Mouse (Mus musculus): ENCODE measurements around the gene Pld1. TPM values are rescaled to one million over a fixed set of nuclear protein-coding genes. Genes with fewer than 3 reads are reported as not detected.

The Pld1 gene
- polyA plus RNA-seq (2012; rRNA removed) = 5.9 and 9.0 TPM in 2 replicates

DNA sequence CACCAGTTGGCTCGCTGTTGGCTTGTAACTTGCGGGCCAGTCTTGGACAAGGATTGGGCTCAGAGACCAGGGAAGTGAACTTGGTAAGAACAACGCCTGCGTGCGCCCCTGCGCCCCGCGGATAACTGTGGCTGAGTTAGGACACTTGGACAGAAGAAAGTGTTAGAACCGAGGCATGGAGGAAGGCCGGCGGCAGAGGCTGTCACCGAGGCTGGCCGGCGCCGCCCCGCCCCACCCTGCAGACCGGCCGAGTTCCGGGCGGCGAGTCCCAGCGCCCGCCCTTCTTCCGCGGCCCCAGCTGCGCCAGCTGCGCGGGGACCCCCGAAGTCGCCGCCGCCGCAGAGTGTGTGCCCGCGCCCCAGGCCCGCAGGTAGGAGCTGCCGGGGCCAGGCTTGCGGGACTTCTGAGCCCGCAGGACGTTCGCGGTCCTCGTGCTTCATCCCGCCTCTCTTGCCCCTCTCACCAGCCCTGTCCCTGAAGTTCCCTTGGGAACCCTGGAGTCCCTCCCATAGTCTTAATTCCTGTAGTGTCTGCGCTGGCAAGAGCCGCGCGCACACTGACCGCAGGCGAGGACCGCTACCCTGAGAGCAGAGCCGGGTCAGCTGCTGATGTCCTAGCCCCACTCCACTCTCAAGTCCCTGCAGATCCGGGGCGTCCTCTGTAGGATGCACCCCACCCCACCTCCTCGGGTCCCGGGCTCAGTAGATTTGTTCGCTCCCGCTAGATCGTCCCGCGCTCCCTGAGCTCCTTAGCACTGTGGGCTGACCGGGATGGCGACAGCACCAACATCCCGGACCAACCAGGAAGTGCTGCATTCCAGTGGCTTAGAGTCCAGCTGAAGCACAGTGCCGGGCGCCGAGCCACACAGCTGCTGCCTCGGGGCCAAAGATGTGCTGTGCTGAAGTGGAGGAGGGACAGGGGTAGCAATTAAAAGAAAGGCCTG is at the start of gene Pld1:
Gene Pld1, plus strand, starts transcription at position 315 of the 943 bp plus-strand sequence.
- H3K4me1 ChIP-seq (ENCODE audit: control insufficient read depth, insufficient read depth, low read length) = peaks cover 6% of the 10 kb centered on the region
- peak within 1 kb of the TSS; percentile 65 for H3K4me3 ChIP-seq (replicated peaks; ENCODE audit: extremely low read depth, low read depth, low read length)
- TF ChIP-seq POLR2A (IDR thresholded peaks at IDR 0.05; ENCODE audit: borderline replicate concordance, extremely low read depth, low read depth, low read length) = peak; percentile 72; the same call in 1 of the 2 replicates
- TF ChIP-seq CTCF (IDR thresholded peaks at IDR 0.05; ENCODE audit: insufficient read depth, low read length) = no peak
- peak; percentile 79 for DNase-seq
- WGBS = under 1% methylated on average over 68 of the region's 68 CpGs

- 50% methylated on average over 8 of the region's 8 CpGs for WGBS
- Histone ChIP-seq H3K4me1 (ENCODE audit: control insufficient read depth, insufficient read depth, low read length) (peaks cover 7% of the 10 kb centered on the region), H3K4me3 (replicated peaks; ENCODE audit: extremely low read depth, low read depth, low read length) (no peak within 1 kb of the TSS)
- DNase-seq = no peak
- TF ChIP-seq POLR2A (IDR thresholded peaks at IDR 0.05; ENCODE audit: borderline replicate concordance, extremely low read depth, low read depth, low read length) = 0 out of 2 replicates have a peak, but pooled peaks have one; percentile 5
- TF ChIP-seq CTCF (IDR thresholded peaks at IDR 0.05; ENCODE audit: insufficient read depth, low read length) = no peak
Measured at GRCm38 (mm10) chr3:27896318-27896892, 42.1 kb upstream of the Pld1 start, which contains the start of gene Tmem212. TSS of gene Tmem212 (minus strand) at chr3:27896368.

- H3K4me1 ChIP-seq (ENCODE audit: control insufficient read depth, insufficient read depth, low read length) = peaks cover 7% of the 10 kb centered on the region
- H3K4me3 ChIP-seq (replicated peaks; ENCODE audit: extremely low read depth, low read depth, low read length) = no peak overlapping the region
- TF ChIP-seq CTCF (IDR thresholded peaks at IDR 0.05; ENCODE audit: insufficient read depth, low read length) (no peak), POLR2A (IDR thresholded peaks at IDR 0.05; ENCODE audit: borderline replicate concordance, extremely low read depth, low read depth, low read length) (no peak)
- WGBS = 74% methylated on average over 10 of the region's 10 CpGs
- no peak for DNase-seq
Measured at GRCm38 (mm10) chr3:27898178-27898577, 40.3 kb upstream of the Pld1 start.

DNA sequence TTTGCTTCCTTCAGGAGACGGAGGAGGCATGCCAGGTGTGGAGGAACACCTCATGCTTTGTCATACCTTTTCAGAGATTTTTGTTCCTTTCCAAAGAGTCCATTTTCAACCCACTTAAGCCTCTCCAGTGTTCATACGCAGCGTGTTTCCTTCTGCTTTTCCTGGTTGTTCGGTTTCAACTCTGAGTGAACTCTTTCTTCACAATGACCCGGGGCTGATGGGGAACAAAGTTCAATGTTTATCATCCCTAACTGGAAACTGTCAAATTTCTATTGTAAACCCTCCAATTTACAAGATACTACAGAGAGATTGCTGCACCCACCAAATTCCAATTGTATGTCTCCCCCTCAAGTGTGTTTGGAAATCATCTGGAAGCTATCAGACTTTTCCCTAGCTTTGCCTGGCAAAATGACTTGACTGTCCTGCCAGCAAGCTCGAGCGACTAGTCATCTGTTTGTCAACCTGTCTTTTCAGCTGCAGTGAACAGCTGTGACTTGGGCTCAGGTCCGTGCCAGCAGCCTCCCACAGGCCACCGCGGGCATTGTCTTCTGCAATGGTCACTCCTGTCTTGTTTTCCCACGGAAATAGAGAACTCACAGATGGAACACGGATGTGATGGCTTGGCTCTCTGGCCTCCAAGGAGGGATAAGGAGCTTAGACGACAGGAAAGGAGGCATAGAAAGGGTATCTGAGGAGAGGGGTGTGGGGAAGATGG is 39.3 kb upstream of the Pld1 start:
- DNase-seq = peak; percentile 22
- TF ChIP-seq CTCF (IDR thresholded peaks at IDR 0.05; ENCODE audit: insufficient read depth, low read length) (no peak), POLR2A (IDR thresholded peaks at IDR 0.05; ENCODE audit: borderline replicate concordance, extremely low read depth, low read depth, low read length) (no peak)
- H3K4me1 ChIP-seq (ENCODE audit: control insufficient read depth, insufficient read depth, low read length) = peaks cover 7% of the 10 kb centered on the region
- WGBS = 23% methylated on average over 13 of the region's 13 CpGs
- H3K4me3 ChIP-seq (replicated peaks; ENCODE audit: extremely low read depth, low read depth, low read length) = no peak overlapping the region

DNA sequence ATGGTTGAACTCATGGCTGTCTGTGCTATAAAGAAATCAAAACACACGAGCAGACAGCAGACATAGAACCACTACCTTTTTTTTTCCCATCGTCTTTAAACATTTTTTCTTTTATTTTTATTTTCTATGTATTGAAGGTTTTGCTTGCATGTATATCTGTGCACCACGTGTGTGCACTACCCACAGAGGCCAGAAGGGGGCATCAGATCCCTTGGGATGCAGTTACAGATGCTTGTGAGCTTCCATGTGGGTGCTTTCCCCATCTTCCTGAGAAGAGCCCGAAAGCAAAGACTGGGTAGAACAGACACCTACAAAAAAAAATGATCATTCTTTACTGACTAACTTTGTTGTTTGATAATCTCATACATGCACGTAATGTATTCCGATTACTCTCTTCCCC is 36.6 kb upstream of the Pld1 start:
- TF ChIP-seq CTCF (IDR thresholded peaks at IDR 0.05; ENCODE audit: insufficient read depth, low read length) (0 out of 2 replicates have a peak, but pooled peaks have one; percentile 23), POLR2A (IDR thresholded peaks at IDR 0.05; ENCODE audit: borderline replicate concordance, extremely low read depth, low read depth, low read length) (no peak)
- DNase-seq = no peak
- WGBS = 92% methylated on average over 6 of the region's 6 CpGs
- peaks cover 13% of the 10 kb centered on the region for H3K4me1 ChIP-seq (ENCODE audit: control insufficient read depth, insufficient read depth, low read length)
- H3K4me3 ChIP-seq (replicated peaks; ENCODE audit: extremely low read depth, low read depth, low read length) = no peak overlapping the region

DNA sequence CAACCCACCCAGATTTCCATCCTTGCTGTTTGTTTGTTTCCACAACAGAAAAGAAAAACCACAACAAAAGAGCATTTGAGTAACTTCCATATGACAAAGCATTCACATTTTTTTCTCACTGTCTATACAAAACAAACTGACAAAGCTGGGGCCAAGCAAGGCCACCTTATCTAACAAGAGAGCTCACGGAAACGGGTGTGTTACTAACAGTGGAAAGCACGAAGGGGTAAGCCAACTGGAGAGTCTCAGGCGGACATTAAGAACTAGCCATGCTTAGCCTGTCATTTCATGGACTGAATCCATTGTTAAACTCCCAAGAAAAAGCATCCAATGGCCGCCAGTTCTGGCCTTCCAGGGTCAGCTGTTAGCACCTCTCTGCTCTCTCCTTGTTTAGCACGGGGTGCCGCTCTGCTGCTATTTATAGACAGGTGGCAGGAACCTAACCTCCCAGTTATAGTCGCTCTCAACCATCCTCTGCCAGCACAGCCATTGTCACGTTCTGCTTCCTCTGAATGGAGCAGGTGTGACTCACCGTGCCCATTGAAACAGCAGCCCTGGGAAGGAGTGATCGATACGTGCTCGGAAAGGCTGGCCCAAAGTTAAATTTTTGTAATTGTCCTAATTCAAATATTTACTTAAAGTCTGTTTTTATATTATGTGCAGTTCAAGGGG is 33.7 kb upstream of the Pld1 start:
- no peak for TF ChIP-seq CTCF (IDR thresholded peaks at IDR 0.05; ENCODE audit: insufficient read depth, low read length)
- TF ChIP-seq POLR2A (IDR thresholded peaks at IDR 0.05; ENCODE audit: borderline replicate concordance, extremely low read depth, low read depth, low read length) = no peak
- Histone ChIP-seq H3K4me1 (ENCODE audit: control insufficient read depth, insufficient read depth, low read length) (peaks cover 7% of the 10 kb centered on the region), H3K4me3 (replicated peaks; ENCODE audit: extremely low read depth, low read depth, low read length) (no peak overlapping the region)
- no peak for DNase-seq
- WGBS = 17% methylated on average over 13 of the region's 13 CpGs

GRCm38 (mm10) chr3:27906647-27907209 is 31.8 kb upstream of the Pld1 start:
- DNase-seq = no peak
- no peak for TF ChIP-seq CTCF (IDR thresholded peaks at IDR 0.05; ENCODE audit: insufficient read depth, low read length)
- TF ChIP-seq POLR2A (IDR thresholded peaks at IDR 0.05; ENCODE audit: borderline replicate concordance, extremely low read depth, low read depth, low read length) = no peak
- 85% methylated on average over 7 of the region's 7 CpGs for WGBS
- H3K4me3 ChIP-seq (replicated peaks; ENCODE audit: extremely low read depth, low read depth, low read length) = no peak overlapping the region
- peaks cover 7% of the 10 kb centered on the region for H3K4me1 ChIP-seq (ENCODE audit: control insufficient read depth, insufficient read depth, low read length)

DNA sequence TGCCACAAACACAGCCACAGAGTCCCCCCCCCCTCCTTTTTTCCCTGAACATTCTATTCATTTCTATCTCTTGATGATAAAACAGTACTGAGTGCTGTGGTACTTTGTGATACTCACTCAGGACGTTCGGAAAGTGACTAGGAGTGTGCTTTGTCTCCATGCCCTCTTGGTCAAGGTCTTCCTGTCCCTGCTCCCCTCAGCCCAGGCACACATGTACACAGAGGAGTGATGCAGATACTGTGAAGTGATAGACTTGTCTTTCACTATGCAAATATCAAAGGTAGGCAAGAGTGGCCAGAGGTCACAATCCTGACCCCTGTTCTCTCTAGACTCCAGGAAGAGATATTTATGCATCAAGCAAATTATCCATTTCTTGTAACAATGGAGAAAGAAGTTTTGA is 31.2 kb upstream of the Pld1 start:
- Histone ChIP-seq H3K4me3 (replicated peaks; ENCODE audit: extremely low read depth, low read depth, low read length) (no peak overlapping the region), H3K4me1 (ENCODE audit: control insufficient read depth, insufficient read depth, low read length) (peaks cover 7% of the 10 kb centered on the region)
- DNase-seq = no peak
- WGBS = 85% methylated on average over 2 of the region's 2 CpGs
- no peak for TF ChIP-seq POLR2A (IDR thresholded peaks at IDR 0.05; ENCODE audit: borderline replicate concordance, extremely low read depth, low read depth, low read length)
- no peak for TF ChIP-seq CTCF (IDR thresholded peaks at IDR 0.05; ENCODE audit: insufficient read depth, low read length)
